Mouse (Mus musculus): ENCODE data around the gene Sycp2.

- TF ChIP-seq CTCF (IDR thresholded peaks at IDR 0.05; ENCODE audit: borderline replicate concordance, extremely low read depth, insufficient read depth, insufficient read length) (no peak), POLR2A (IDR thresholded peaks at IDR 0.05; ENCODE audit: borderline replicate concordance, extremely low read depth, insufficient read depth, insufficient read length, poor library complexity, severe bottlenecking) (no peak)
Measured at GRCm38 (mm10) chr2:178342597-178342996, 64.9 kb downstream of the Sycp2 start.

Measured in brain, embryonic 14.5 days (tissue).